Mouse (Mus musculus): Measurements from ENCODE around the gene Slc39a11. TPM values are rescaled to one million over a fixed set of nuclear protein-coding genes. Genes with fewer than 3 reads are reported as not detected.

Slc39a11 gene
- total and polyA plus RNA-seq, 3 experiments, result 43.2 to 54.4 (median 51.0) TPM

DNA sequence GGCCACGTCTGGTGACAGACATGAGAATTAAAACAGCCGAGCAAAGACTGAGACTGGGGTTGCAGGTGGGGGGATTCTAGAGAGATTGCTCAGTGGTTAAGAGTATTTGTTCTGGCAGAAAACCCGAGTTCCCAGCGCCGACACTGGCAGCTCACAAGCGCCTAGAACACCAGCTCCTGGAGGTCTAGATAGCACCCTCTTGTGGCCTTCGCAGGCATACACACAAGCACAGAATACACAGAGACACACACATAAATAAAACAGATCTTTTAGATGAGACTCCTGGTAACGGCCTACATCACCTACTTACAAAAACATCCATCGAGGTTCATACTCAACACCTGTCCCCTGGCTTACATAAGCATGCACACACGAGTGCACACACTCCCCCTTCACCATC, 165.8 kb downstream of the Slc39a11 start:
- dilution Hi-C loops (cut with MboI; ENCODE audit: extremely low pct_ligation_motif_present, extremely low pct_unique_long_range_greater_than_20kb, low sequenced_read_pairs), result no loop called here

DNA sequence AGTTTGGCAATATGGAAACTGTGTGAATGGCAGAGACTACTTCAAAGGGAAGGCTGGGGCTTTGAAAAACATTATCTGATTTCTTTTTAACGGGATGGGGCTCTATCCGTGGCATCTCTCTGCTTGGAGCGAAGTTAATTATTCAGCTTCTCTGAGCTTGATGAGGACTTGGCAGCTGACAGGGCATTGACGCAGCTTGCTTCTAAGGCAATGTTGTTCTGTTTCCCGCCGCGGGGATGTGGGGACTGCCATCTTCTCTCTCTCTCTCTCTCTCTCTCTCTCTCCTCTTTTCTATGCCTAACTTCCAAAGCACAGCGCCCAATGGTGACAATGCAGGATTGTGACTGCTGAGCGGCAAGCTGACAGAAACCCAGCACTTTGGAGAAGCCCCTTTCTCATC, 172.3 kb downstream of the Slc39a11 start:
- Histone ChIP-seq H3K9me3 (replicated peaks; ENCODE audit: low read length) (no peaks in the 10 kb centered on the region), H3K4me3 (replicated peaks in 1 of 3; ENCODE audit: low read depth in 2 of 3, low read length in 2 of 3, poor library complexity in 1 of 3) (no peak overlapping the region), H3K36me3 (replicated peaks in 1 of 2; ENCODE audit: control insufficient read depth in 1 of 2, insufficient read depth in 1 of 2, low read length in 1 of 2) (peaks cover 0 to 25% of the 10 kb centered on the region in 2 experiments), H3K27ac (ENCODE audit: insufficient read depth, low read depth) (no peak overlapping the region), H3K27me3 (replicated peaks) (no peaks in the 10 kb centered on the region), H3K9ac (ENCODE audit: insufficient read depth, low read depth) (no peak overlapping the region), H3K4me1 (ENCODE audit: control insufficient read depth in 1 of 2, insufficient read depth in 2 of 2) (peaks cover 4 to 32% of the 10 kb centered on the region in 2 experiments; a peak in 3 of 4 replicates), H3K4me2 (ENCODE audit: insufficient read depth, low read depth, poor library complexity, severe bottlenecking) (no peak overlapping the region), H3K79me2 (replicated peaks; ENCODE audit: control insufficient read depth, extremely low read depth, insufficient read depth, poor library complexity, severe bottlenecking) (no peaks in the 10 kb centered on the region)
- no peak for DNase-seq (ENCODE audit: extremely low read depth)
- TF ChIP-seq ZC3H11A (IDR thresholded peaks at IDR 0.05; ENCODE audit: low read depth, low read length), result no peak
- no peak for TF ChIP-seq BHLHE40 (IDR thresholded peaks at IDR 0.05; ENCODE audit: low read depth, low read length)
- TF ChIP-seq KAT2A (IDR thresholded peaks at IDR 0.05; ENCODE audit: insufficient replicate concordance, low read length), result no peak
- TF ChIP-seq TBP (conservative IDR thresholded peaks at IDR 0.05; ENCODE audit: low read depth, low read length), result no peak
- no peak for TF ChIP-seq ZNF384 (IDR thresholded peaks at IDR 0.05; ENCODE audit: low read depth, low read length)
- no peak for TF ChIP-seq USF1 (IDR thresholded peaks at IDR 0.05; ENCODE audit: low read depth, low read length)
- TF ChIP-seq ZKSCAN1 (IDR thresholded peaks at IDR 0.05; ENCODE audit: borderline replicate concordance, low read depth, low read length), result no peak
- no peak for TF ChIP-seq CTCF (conservative IDR thresholded peaks at IDR 0.05 in 1 of 2, IDR thresholded peaks at IDR 0.05 in 1 of 2; ENCODE audit: low read depth in 2 of 2, low read length in 2 of 2)
- TF ChIP-seq SIN3A (IDR thresholded peaks at IDR 0.05; ENCODE audit: low read length), result no peak
- no peak for TF ChIP-seq MXI1 (IDR thresholded peaks at IDR 0.05; ENCODE audit: low read depth, low read length)
- no peak for TF ChIP-seq MAZ (IDR thresholded peaks at IDR 0.05; ENCODE audit: low read depth, low read length)
- TF ChIP-seq HCFC1 (IDR thresholded peaks at IDR 0.05; ENCODE audit: low read depth, low read length), result no peak
- TF ChIP-seq MEF2A (IDR thresholded peaks at IDR 0.05; ENCODE audit: borderline replicate concordance, low read depth, low read length), result no peak
- no peak for TF ChIP-seq NRF1 (IDR thresholded peaks at IDR 0.05; ENCODE audit: low read depth, low read length)
- no peak for TF ChIP-seq SMC3 (IDR thresholded peaks at IDR 0.05; ENCODE audit: low read depth, low read length)
- no peak for TF ChIP-seq MYC (IDR thresholded peaks at IDR 0.05; ENCODE audit: low read depth, low read length)
- no peak for TF ChIP-seq MAFK (IDR thresholded peaks at IDR 0.05; ENCODE audit: insufficient replicate concordance, low read length)
- no peak for TF ChIP-seq PAX5 (IDR thresholded peaks at IDR 0.05; ENCODE audit: low read length)
- no peak for TF ChIP-seq E2F4 (IDR thresholded peaks at IDR 0.05; ENCODE audit: insufficient replicate concordance, low read depth, low read length)
- in situ Hi-C loops (cut with MboI; ENCODE audit: low pct_ligation_motif_present, low pct_unique_long_range_greater_than_20kb, low sequenced_read_pairs) (no loop called here), dilution Hi-C loops (cut with MboI; ENCODE audit: extremely low pct_ligation_motif_present, extremely low pct_unique_long_range_greater_than_20kb, low sequenced_read_pairs) (no loop called here)

More for the DNA sequence above, 165.8 kb downstream of the Slc39a11 start:
- in situ Hi-C loops (cut with MboI; ENCODE audit: low pct_ligation_motif_present, low pct_unique_long_range_greater_than_20kb, low sequenced_read_pairs), result no loop called here
- H3K36me3 ChIP-seq (replicated peaks in 1 of 2; ENCODE audit: control insufficient read depth in 1 of 2, insufficient read depth in 1 of 2, low read length in 1 of 2), result peaks cover 0 to 22% of the 10 kb centered on the region in 2 experiments
- no peak for DNase-seq (ENCODE audit: extremely low read depth)
- no peak overlapping the region for H3K4me3 ChIP-seq (replicated peaks in 1 of 3; ENCODE audit: low read depth in 2 of 3, low read length in 2 of 3, poor library complexity in 1 of 3)
- no peak overlapping the region for H3K27ac ChIP-seq (ENCODE audit: insufficient read depth, low read depth)
- no peak overlapping the region for H3K4me2 ChIP-seq (ENCODE audit: insufficient read depth, low read depth, poor library complexity, severe bottlenecking)
- H3K9ac ChIP-seq (ENCODE audit: insufficient read depth, low read depth), result no peak overlapping the region
- peaks cover 2% of the 10 kb centered on the region for H3K9me3 ChIP-seq (replicated peaks; ENCODE audit: low read length)
- peaks cover 10 to 39% of the 10 kb centered on the region in 2 experiments for H3K4me1 ChIP-seq (ENCODE audit: control insufficient read depth in 1 of 2, insufficient read depth in 2 of 2)
- H3K79me2 ChIP-seq (replicated peaks; ENCODE audit: control insufficient read depth, extremely low read depth, insufficient read depth, poor library complexity, severe bottlenecking), result no peaks in the 10 kb centered on the region
- TF ChIP-seq CTCF (conservative IDR thresholded peaks at IDR 0.05 in 1 of 2, IDR thresholded peaks at IDR 0.05 in 1 of 2; ENCODE audit: low read depth in 2 of 2, low read length in 2 of 2) (peak; percentile 19 to 56; a peak in 3 of 4 replicates), SMC3 (IDR thresholded peaks at IDR 0.05; ENCODE audit: low read depth, low read length) (peak; percentile 54), RAD21 (IDR thresholded peaks at IDR 0.05; ENCODE audit: low read depth, low read length) (peak; percentile 19), NRF1 (IDR thresholded peaks at IDR 0.05; ENCODE audit: low read depth, low read length) (no peak), TBP (conservative IDR thresholded peaks at IDR 0.05; ENCODE audit: low read depth, low read length) (no peak)
- H3K27me3 ChIP-seq (replicated peaks), result no peaks in the 10 kb centered on the region

All from CH12.LX (cell line).